Mouse (Mus musculus): ENCODE data around the gene Gm16434. TPM values are rescaled to one million over a fixed set of nuclear protein-coding genes. Genes with fewer than 3 reads are reported as not detected.
"Not testable (repeated sequence)": the region's sequence is repeated elsewhere in the genome, so short reads cannot be mapped to it uniquely, and the experiment has no call there.

The Gm16434 gene
- not detected in 2 replicates for polyA plus RNA-seq (2015; fragmentation: Nextera tagmentation; extraction: Ambion mirVana)

DNA sequence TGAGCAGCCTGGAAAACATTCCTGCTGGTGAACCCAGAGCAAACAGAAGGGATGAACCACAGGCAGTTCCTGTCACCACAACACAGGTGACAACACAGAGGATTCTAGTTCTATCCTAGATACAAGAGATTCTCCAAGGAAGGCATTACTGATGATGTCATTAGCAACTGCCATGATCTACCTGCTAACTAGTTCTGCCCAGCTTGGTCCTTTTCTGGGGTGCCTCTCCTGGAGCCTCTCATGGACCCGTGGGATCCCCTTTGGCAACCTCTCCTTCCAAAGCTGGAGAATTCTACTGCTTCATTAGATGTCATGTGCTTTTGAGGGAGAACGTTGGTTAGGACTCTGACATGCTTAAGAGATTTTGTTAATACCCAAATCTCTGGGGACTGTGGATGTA is at the start of gene Gm16434:
TSS of gene Gm16434 (minus strand) at position 101 of the 400 bp plus-strand sequence.
- ATAC-seq (ENCODE audit: low read depth); H3K4me3 ChIP-seq (ENCODE audit: low read length); H3K27ac ChIP-seq (ENCODE audit: low read length); H3K27me3 ChIP-seq (ENCODE audit: control insufficient read depth, insufficient read depth, low read depth, low read length); H3K4me1 ChIP-seq (replicated peaks; ENCODE audit: control insufficient read depth, insufficient read depth, low read length); H3K9ac ChIP-seq (ENCODE audit: low read length); H3K4me2 ChIP-seq (ENCODE audit: low read depth, low read length); H3K9me3 ChIP-seq (ENCODE audit: control insufficient read depth, low read length); H3K36me3 ChIP-seq (ENCODE audit: control insufficient read depth, insufficient read depth, low read length): not testable (repeated sequence)
- no CpG with 5 or more reads among the region's 2 CpGs for WGBS

DNA sequence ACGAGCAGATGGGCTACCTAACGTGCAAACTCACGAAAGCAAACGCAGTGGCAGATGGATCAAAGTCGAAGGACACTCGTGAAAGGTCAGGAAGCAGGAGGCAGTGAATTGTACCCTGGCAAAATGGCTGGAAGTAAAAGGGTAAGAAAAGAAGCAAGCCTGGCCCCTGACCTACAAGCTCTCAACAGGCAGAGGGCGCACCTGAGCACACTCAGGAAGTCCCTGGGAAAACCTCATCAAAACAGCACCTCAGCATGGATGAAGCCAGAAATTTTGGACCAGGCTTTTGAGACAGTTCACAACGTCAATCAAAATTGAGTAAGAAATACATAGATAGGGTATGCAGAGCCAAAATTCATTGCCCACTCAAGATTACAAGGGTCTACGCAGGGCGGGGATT is 49.2 kb upstream of the Gm16434 start:
- not testable (repeated sequence) for H3K9me3 ChIP-seq (ENCODE audit: control insufficient read depth, low read length); H3K4me2 ChIP-seq (ENCODE audit: low read depth, low read length); H3K9ac ChIP-seq (ENCODE audit: low read length); H3K27me3 ChIP-seq (ENCODE audit: control insufficient read depth, insufficient read depth, low read depth, low read length); ATAC-seq (ENCODE audit: low read depth); H3K4me3 ChIP-seq (ENCODE audit: low read length); H3K36me3 ChIP-seq (ENCODE audit: control insufficient read depth, insufficient read depth, low read length); H3K27ac ChIP-seq (ENCODE audit: low read length); H3K4me1 ChIP-seq (replicated peaks; ENCODE audit: control insufficient read depth, insufficient read depth, low read length)
- WGBS, result 1% methylated on average over 6 of the region's 10 CpGs

DNA sequence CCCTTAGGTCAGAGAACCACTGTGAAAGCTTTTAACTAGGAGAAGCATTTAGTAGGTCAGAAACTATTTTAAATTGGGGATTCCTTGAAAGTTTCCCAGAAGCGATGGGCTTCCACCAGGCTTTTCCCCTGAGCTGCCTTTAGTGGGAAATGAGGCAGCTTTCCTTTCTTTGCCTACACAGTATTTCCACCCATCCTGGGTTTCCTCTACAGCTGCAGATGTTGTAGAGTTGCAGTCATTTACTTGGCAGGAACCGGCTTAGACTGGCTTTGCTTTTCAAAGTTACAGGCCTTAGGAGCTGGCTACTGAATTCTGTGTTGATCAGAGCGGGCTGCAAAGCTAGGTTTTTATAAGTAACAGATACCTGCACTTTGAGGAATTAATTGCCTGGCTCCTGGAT is 5.7 kb upstream of the Gm16434 start:
- WGBS, result 78% methylated on average over 2 of the region's 3 CpGs
- H3K9me3 ChIP-seq (ENCODE audit: control insufficient read depth, low read length); H3K27me3 ChIP-seq (ENCODE audit: control insufficient read depth, insufficient read depth, low read depth, low read length); ATAC-seq (ENCODE audit: low read depth); H3K36me3 ChIP-seq (ENCODE audit: control insufficient read depth, insufficient read depth, low read length); H3K4me1 ChIP-seq (replicated peaks; ENCODE audit: control insufficient read depth, insufficient read depth, low read length); H3K27ac ChIP-seq (ENCODE audit: low read length); H3K4me2 ChIP-seq (ENCODE audit: low read depth, low read length); H3K4me3 ChIP-seq (ENCODE audit: low read length); H3K9ac ChIP-seq (ENCODE audit: low read length): not testable (repeated sequence)

DNA sequence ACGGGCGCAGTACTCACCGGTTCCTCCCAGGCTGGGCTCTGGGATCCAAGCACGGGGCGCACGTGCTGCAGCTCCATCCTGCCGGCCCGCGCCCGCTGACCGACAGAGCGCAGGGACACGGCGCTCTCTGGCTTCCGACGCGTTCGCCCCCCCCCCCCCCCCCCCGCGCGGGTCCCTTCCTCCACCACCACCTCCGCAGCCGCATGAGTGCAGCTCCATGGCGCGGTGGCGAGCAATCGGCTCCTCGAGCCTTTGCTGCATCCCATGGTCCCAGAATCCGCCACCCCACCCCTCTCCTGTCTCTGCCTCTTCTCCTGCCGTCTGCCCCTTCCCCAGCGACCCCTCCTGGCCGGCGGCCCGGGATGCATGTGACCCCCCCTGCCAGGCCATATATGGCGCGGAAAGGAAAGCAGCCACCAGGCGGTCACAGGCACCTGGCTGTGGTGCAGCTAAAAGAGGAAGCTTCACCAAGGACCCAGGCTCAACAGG is 19.8 kb downstream of the Gm16434 start, which contains the start of gene Gm3512:
TSS of gene Gm3512 (minus strand) at position 51 of the 489 bp plus-strand sequence.
- not testable (repeated sequence) for H3K4me2 ChIP-seq (ENCODE audit: low read depth, low read length); H3K4me1 ChIP-seq (replicated peaks; ENCODE audit: control insufficient read depth, insufficient read depth, low read length); ATAC-seq (ENCODE audit: low read depth); H3K4me3 ChIP-seq (ENCODE audit: low read length); H3K9me3 ChIP-seq (ENCODE audit: control insufficient read depth, low read length); H3K27ac ChIP-seq (ENCODE audit: low read length); H3K36me3 ChIP-seq (ENCODE audit: control insufficient read depth, insufficient read depth, low read length); H3K27me3 ChIP-seq (ENCODE audit: control insufficient read depth, insufficient read depth, low read depth, low read length); H3K9ac ChIP-seq (ENCODE audit: low read length)
- WGBS, result no CpG with 5 or more reads among the region's 37 CpGs

Other genes with a start within 250 kb of the Gm16434 start
- not detected in 2 replicates for gene Gm6356, start 220.7 kb downstream of the Gm16434 start, polyA plus RNA-seq (2015; fragmentation: Nextera tagmentation; extraction: Ambion mirVana)
- gene Gm10406, start 167.1 kb downstream of the Gm16434 start, polyA plus RNA-seq (2015; fragmentation: Nextera tagmentation; extraction: Ambion mirVana), result 0.34 and 0.36 TPM in 2 replicates
- gene Gm3685, start 149.6 kb downstream of the Gm16434 start, polyA plus RNA-seq (2015; fragmentation: Nextera tagmentation; extraction: Ambion mirVana), result not detected in 2 replicates
- gene Gm3696, start 93.9 kb downstream of the Gm16434 start, polyA plus RNA-seq (2015; fragmentation: Nextera tagmentation; extraction: Ambion mirVana), result 0.39 and 0.79 TPM in 2 replicates
- not detected in 2 replicates for gene Gm6676, start 69.1 kb downstream of the Gm16434 start, polyA plus RNA-seq (2015; fragmentation: Nextera tagmentation; extraction: Ambion mirVana)
- gene Gm3512, start 20.0 kb downstream of the Gm16434 start, polyA plus RNA-seq (2015; fragmentation: Nextera tagmentation; extraction: Ambion mirVana), result 2.8 and 3.1 TPM in 2 replicates
- not detected in 2 replicates for gene Gm3727, start 70.2 kb upstream of the Gm16434 start, polyA plus RNA-seq (2015; fragmentation: Nextera tagmentation; extraction: Ambion mirVana)
- 0.38 and 0.55 TPM in 2 replicates for gene Gm3739, start 120.5 kb upstream of the Gm16434 start, polyA plus RNA-seq (2015; fragmentation: Nextera tagmentation; extraction: Ambion mirVana)
- gene Gm5797, start 137.9 kb upstream of the Gm16434 start, polyA plus RNA-seq (2015; fragmentation: Nextera tagmentation; extraction: Ambion mirVana), result not detected in 2 replicates
- gene Gm8374, start 170.6 kb upstream of the Gm16434 start, polyA plus RNA-seq (2015; fragmentation: Nextera tagmentation; extraction: Ambion mirVana), result not detected in 2 replicates